Mouse (Mus musculus) heart, embryonic 13.5 days (tissue): ENCODE results near the gene Fubp3. TPM values are rescaled to one million over a fixed set of nuclear protein-coding genes. Genes with fewer than 3 reads are reported as not detected.

ENCODE experiments used
- microRNA-seq: library from miRNA; unstranded; fragments of <30 nt; microRNA quantifications from one replicate; pipeline ENCODE4, GENCODE M21; 2016
- polyA plus RNA-seq: library from polyadenylated mRNA; unstranded; fragments of >200 nt; fragmentation: Nextera tagmentation; extraction: Ambion mirVana; gene quantifications from 2 replicates; pipeline ENCODE4 v1.2.1, GENCODE M21; 2015

The Fubp3 gene
- polyA plus RNA-seq, 1 experiment from 2014 or later: 43.4 TPM

Small RNAs within 50 kb of the gene (microRNA-seq; reads per million reads assigned to microRNA genes)
- 1.8 reads per million for gene Mir6998

Other genes starting within 250 kb of the Fubp3 start
- gene Ass1, start 102.4 kb upstream of the Fubp3 start, polyA plus RNA-seq: 10.4 and 12.5 TPM in 2 replicates
- not detected in 2 replicates for gene Prdm12, start 67.4 kb downstream of the Fubp3 start, polyA plus RNA-seq
- gene Exosc2, start 98.1 kb downstream of the Fubp3 start, polyA plus RNA-seq: 41.3 and 43.9 TPM in 2 replicates
- gene Abl1, start 115.7 kb downstream of the Fubp3 start, polyA plus RNA-seq: 25.2 and 27.9 TPM in 2 replicates
- gene Qrfp, start 237.9 kb downstream of the Fubp3 start, polyA plus RNA-seq: 0.05 and 0.09 TPM in 2 replicates